ENCODE assay signal across 17 mouse cellular contexts in the genomic region with DNA sequence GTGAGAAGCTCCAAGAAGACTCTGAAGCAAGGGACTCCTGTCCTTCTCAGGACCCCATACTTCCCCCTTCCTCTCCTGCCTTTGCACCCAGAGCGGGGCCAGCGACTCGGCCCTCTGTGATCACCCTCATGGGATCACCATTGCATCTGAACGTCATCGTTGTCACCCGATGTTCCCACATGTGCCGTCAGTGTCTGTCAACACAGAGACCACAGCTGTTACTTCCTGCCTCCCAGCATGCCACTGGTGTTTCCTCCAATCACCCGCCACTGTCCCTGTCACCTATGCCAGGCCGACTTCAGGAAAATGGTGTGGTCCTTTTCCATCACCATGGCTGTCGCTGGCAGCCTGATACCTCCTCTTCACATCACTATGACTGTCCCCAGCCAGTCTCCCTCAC. TPM values are rescaled to one million over a fixed set of nuclear protein-coding genes. Genes with fewer than 3 reads are reported as not detected.
DNase-seq lines count a peak whose midpoint lies in the region; ATAC-seq and TF ChIP-seq lines count a peak whose summit lies in the region.
"Had no signal": no experiment of that assay in that cellular context is flagged by ENCODE, and none has a peak within 500 bp of the region (broad histone marks: within the 10 kb centered on the region; RNA-seq: fewer than 3 reads in every experiment).

No protein-coding gene starts in this region.

- H3K9me3 ChIP-seq in kidney, embryonic 15.5 days (replicated peaks) = no peaks in the 10 kb centered on the region
- H3K9me3 ChIP-seq in E14TG2a.4 (ENCODE audit: low read length) = no peaks in the 10 kb centered on the region
- H3K9me3 ChIP-seq in lung, postnatal 0 days (ENCODE audit: low read length) = no peaks in the 10 kb centered on the region
- no peaks in the 10 kb centered on the region for H3K9me3 ChIP-seq in forebrain, embryonic 15.5 days
- H3K9me3 ChIP-seq: liver, embryonic 12.5 days; midbrain, embryonic 12.5 days had no signal

- WGBS in kidney, embryonic 15.5 days = 75% methylated on average over 10 of the region's 10 CpGs
- WGBS in lung, postnatal 0 days = 44% methylated on average over 10 of the region's 10 CpGs
- 83% methylated on average over 10 of the region's 10 CpGs for WGBS in forebrain, embryonic 15.5 days

- peaks cover 31% of the 10 kb centered on the region for H3K4me1 ChIP-seq in kidney, embryonic 15.5 days
- H3K4me1 ChIP-seq in E14TG2a.4 (replicated peaks; ENCODE audit: low read depth, low read length) = peaks cover 96% of the 10 kb centered on the region
- H3K4me1 ChIP-seq in lung, postnatal 0 days (ENCODE audit: insufficient read depth, low read depth, low read length) = no peaks in the 10 kb centered on the region
- peaks cover 15% of the 10 kb centered on the region for H3K4me1 ChIP-seq in forebrain, embryonic 15.5 days

- H3K9ac ChIP-seq in kidney, embryonic 15.5 days = no peak overlapping the region
- no peak overlapping the region for H3K9ac ChIP-seq in lung, postnatal 0 days (replicated peaks; ENCODE audit: low read depth)
- H3K9ac ChIP-seq in forebrain, embryonic 15.5 days (replicated peaks) = no peak overlapping the region
- H3K9ac ChIP-seq: liver, embryonic 12.5 days; midbrain, embryonic 12.5 days had no signal

- H3K36me3 ChIP-seq in kidney, embryonic 15.5 days = no peaks in the 10 kb centered on the region
- peaks cover 68% of the 10 kb centered on the region for H3K36me3 ChIP-seq in E14TG2a.4 (ENCODE audit: insufficient read depth, low read length)
- no peaks in the 10 kb centered on the region for H3K36me3 ChIP-seq in lung, postnatal 0 days (ENCODE audit: insufficient read depth, low read length)
- H3K36me3 ChIP-seq in forebrain, embryonic 15.5 days = no peaks in the 10 kb centered on the region
- H3K36me3 ChIP-seq: midbrain, embryonic 12.5 days had no signal

- TF ChIP-seq EP300 in lung, postnatal 0 days (IDR thresholded peaks at IDR 0.05) = no peak

- no peak for ATAC-seq in kidney, embryonic 15.5 days (replicated peaks; ENCODE audit: low FRiP score)
- ATAC-seq in lung, postnatal 0 days = peak; percentile 59
- no peak for ATAC-seq in forebrain, embryonic 15.5 days (replicated peaks)
- ATAC-seq: liver, embryonic 12.5 days had no signal

- no peak for DNase-seq in kidney, adult 11 months
- DNase-seq in lung, postnatal 0 days (ENCODE audit: low spot score) = peak; percentile 60
- DNase-seq in natural killer cell, adult 2 months (ENCODE audit: low spot score in 2 of 2) = peak; percentile 79 to 87
- no peak for DNase-seq in ovary, adult 18-20 months (ENCODE audit: low spot score)
- no peak for DNase-seq in layer of hippocampus, adult 8-10 months (ENCODE audit: low spot score in 2 of 2)
- DNase-seq: cerebellum, adult 8-10 months; heart, postnatal 4 days; kidney, adult 2 months; right cerebral cortex, postnatal 14 days had no signal

- H3K27ac ChIP-seq in kidney, embryonic 15.5 days = peak overlapping the region; percentile 68; the same call in 1 of the 2 replicates
- H3K27ac ChIP-seq in lung, postnatal 0 days (ENCODE audit: low read length) = no peak overlapping the region
- no peak overlapping the region for H3K27ac ChIP-seq in forebrain, embryonic 15.5 days (replicated peaks)
- H3K27ac ChIP-seq: layer of hippocampus, adult 2 months; liver, embryonic 12.5 days; midbrain, embryonic 12.5 days had no signal

- TF ChIP-seq CTCF in E14TG2a.4 (conservative IDR thresholded peaks at IDR 0.05; ENCODE audit: low read length) = no peak
- TF ChIP-seq CTCF in lung, postnatal 0 days (IDR thresholded peaks at IDR 0.05) = no peak

- no peak overlapping the region for H3K4me2 ChIP-seq in kidney, embryonic 15.5 days
- no peak overlapping the region for H3K4me2 ChIP-seq in lung, postnatal 0 days (replicated peaks; ENCODE audit: low read depth, low read length)
- no peak overlapping the region for H3K4me2 ChIP-seq in forebrain, embryonic 15.5 days (replicated peaks)
- H3K4me2 ChIP-seq: midbrain, embryonic 12.5 days had no signal

- no peaks in the 10 kb centered on the region for H3K27me3 ChIP-seq in kidney, embryonic 15.5 days
- H3K27me3 ChIP-seq in E14TG2a.4 (ENCODE audit: insufficient read depth, low read length) = no peaks in the 10 kb centered on the region
- H3K27me3 ChIP-seq in lung, postnatal 0 days (replicated peaks; ENCODE audit: insufficient read depth, low read length) = no peaks in the 10 kb centered on the region
- H3K27me3 ChIP-seq in forebrain, embryonic 15.5 days = no peaks in the 10 kb centered on the region
- H3K27me3 ChIP-seq: liver, embryonic 12.5 days had no signal

- H3K4me3 ChIP-seq in kidney, embryonic 15.5 days (replicated peaks) = no peak overlapping the region
- peak overlapping the region; percentile 37; the same call in 1 of the 2 replicates for H3K4me3 ChIP-seq in E14TG2a.4 (replicated peaks; ENCODE audit: low read length)
- no peak overlapping the region for H3K4me3 ChIP-seq in lung, postnatal 0 days (ENCODE audit: low read depth, low read length)
- H3K4me3 ChIP-seq in forebrain, embryonic 15.5 days = no peak overlapping the region
- H3K4me3 ChIP-seq: layer of hippocampus, adult 2 months; liver, embryonic 12.5 days; midbrain, embryonic 12.5 days had no signal

RNA-seq across cellular contexts. Expression of a gene that starts 9.1 kb away (rescaled TPM):
- 25.5 and 28.9 TPM in 2 replicates for polyA plus RNA-seq in kidney, embryonic 15.5 days (2015; fragmentation: Nextera tagmentation; extraction: Ambion mirVana)
- polyA plus RNA-seq in lung, postnatal 0 days (2015; fragmentation: Nextera tagmentation; extraction: Ambion mirVana) = 88.8 and 98.8 TPM in 2 replicates
- 21.6 and 26.4 TPM in 2 replicates for polyA plus RNA-seq in forebrain, embryonic 15.5 days (2015; fragmentation: Nextera tagmentation; extraction: Ambion mirVana)
- total RNA-seq in layer of hippocampus, adult 8-10 months (2022) = 100 to 1,000 TPM in 2 of 4 experiments, 10 to 100 TPM in 2; 31.4 to 224 (median 109) TPM

RNA-seq across cellular contexts. Expression of a gene that starts 22.2 kb away (rescaled TPM):
- 0.49 and 0.84 TPM in 2 replicates for polyA plus RNA-seq in kidney, embryonic 15.5 days (2015; fragmentation: Nextera tagmentation; extraction: Ambion mirVana)
- not detected in 2 replicates for polyA plus RNA-seq in lung, postnatal 0 days (2015; fragmentation: Nextera tagmentation; extraction: Ambion mirVana)
- polyA plus RNA-seq in forebrain, embryonic 15.5 days (2015; fragmentation: Nextera tagmentation; extraction: Ambion mirVana) = not detected in 2 replicates
- total RNA-seq in layer of hippocampus, adult 8-10 months (2022) = 1 to 10 TPM in 2 of 4 experiments, under 1 TPM in 2; 0.69 to 1.2 (median 0.91) TPM
- total RNA-seq: heart, postnatal 4 days had no signal
- polyA plus RNA-seq: gonadal fat pad, adult 2 months; neural tube, embryonic 14.5 days had no signal

Comparison
In these comparisons a context has a peak if more than half of its experiments do, and no peak if none do; other contexts are left out.
1. DNase-seq: peak in lung, postnatal 0 days (single experiment) and natural killer cell, adult 2 months (2 of 2); none in kidney, adult 11 months (single experiment), ovary, adult 18-20 months (single experiment) and layer of hippocampus, adult 8-10 months (0 of 2).